Mouse (Mus musculus) cerebellum, adult 11 months (tissue): ENCODE results near the gene Eci3.

ENCODE experiments used
- DNase-seq: peaks from one replicate; pipeline ENCODE4 v3.0.0; 2022

The Eci3 gene

DNA sequence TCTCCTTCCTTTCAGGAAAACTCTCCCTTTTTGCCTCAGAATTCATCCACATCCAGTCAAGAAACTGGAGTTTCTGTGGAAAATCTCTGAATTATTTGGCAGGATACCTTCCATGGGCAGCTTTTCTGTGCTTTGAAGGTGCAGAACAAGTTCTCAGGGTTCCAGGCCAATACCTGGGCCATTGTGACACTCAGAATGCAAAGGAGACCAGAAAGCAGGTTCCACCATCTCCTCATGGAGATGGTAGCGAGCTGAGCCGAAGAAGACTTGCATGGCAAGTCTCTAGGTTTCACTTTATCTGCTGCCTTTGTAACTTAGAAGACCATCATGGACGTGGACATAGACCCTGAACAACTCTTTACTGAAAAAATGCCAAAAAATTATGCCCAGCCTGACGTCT lies 39.4 kb downstream of the Eci3 start, which contains the start of the genes Fam217a and 4933417A18Rik:
TSS of gene Fam217a (minus strand) at position 101 of the 400 bp plus-strand sequence.
TSS of gene 4933417A18Rik (plus strand) at position 200 of the 400 bp plus-strand sequence.
- no peak for DNase-seq

DNA sequence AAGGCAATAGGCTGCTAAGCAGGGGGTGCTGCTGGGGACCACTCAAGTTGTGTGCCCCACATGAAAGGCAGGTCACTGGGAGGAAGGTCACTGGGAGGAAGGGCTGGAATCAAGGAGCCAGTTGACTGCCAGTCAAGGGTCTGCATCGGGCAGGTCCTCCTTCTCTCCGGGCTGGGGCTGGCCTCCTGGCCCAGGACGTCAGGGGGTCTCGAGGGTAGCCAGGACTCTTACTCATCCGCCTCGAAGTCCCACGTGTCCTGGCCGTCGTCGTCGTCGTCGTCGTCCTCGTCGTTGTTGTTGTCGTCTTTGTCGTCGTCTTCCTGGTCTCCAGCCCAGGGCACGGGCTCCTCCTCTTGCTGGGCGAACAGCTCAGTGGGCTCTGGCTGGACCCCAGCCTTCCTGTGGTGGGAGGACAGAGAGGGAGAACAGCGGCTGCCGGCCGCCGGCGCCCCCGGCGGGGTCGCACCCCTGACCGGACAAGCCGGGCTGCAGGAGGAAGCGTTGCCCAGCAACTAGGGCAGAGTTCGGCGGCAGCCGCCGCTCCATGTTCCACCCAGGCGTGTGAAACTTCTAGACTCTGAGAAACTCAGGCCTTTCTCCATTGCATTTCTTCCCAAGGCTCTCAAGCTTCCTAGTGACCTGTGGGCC lies 47.0 kb downstream of the Eci3 start:
- no peak for DNase-seq

DNA sequence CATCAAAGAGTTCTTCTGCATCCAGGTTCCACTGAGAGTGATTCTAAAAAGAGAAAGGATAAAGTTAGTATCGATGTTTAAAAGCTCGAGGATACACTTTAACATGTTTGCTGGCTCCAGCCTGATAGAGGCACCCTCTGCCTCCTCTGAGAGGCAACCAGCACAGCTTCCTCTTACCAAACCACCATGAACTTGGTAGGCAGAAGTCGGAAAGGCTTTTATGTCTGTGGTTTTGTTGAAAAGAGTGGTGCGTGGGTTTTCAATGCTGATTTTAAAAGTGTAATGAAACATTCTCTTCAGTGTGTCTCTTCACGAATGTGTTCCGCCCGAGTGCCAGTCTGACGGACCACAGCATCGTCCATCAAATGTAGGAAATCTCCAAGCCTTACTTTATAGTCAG lies 49.0 kb downstream of the Eci3 start:
- DNase-seq = no peak
